Comparison of ENCODE assay signal across 19 mouse cellular contexts in the genomic region with DNA sequence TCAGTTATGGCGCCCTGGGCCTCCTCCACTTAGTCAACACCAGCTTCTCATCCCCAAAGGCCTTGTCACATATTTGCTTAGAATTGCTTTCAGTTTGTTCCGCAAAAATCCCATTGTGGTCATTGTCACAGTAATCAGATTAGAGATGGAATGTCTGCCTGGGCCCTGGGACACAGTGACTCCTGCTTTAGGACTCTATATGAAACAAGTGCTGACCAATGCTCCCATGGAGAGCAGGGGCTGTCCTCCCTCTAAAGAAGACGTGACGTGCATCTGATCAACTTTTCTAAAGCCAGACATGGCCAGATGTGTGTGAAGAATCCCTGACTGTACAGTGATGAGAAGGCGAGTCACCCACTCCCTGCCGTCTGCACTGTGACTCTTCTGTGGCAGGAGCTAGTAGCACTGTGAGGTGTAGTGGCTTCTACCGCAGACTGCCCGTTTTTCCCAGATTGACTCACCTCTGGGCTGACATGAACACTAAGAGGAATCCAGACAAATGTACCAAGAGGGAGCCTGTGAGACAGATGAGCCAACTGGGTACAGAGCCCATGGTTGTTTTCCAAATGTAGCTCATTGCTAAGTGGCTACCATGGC.
"Had no signal": no experiment of that assay in that cellular context is flagged by ENCODE, and none has a peak within 500 bp of the region (broad histone marks: within the 10 kb centered on the region; RNA-seq: fewer than 3 reads in every experiment).

No protein-coding gene starts in this region.

- H3K27ac ChIP-seq: layer of hippocampus, adult 2 months; limb, embryonic 10.5 days; limb, embryonic 13.5 days; liver, embryonic 13.5 days; macrophage; neural tube, embryonic 12.5 days; neural tube, embryonic 15.5 days; stomach, postnatal 0 days had no signal

- H3K4me1 ChIP-seq: limb, embryonic 10.5 days; limb, embryonic 13.5 days; liver, embryonic 13.5 days; neural tube, embryonic 12.5 days; neural tube, embryonic 15.5 days had no signal

- H3K9ac ChIP-seq: limb, embryonic 13.5 days; liver, embryonic 13.5 days; neural tube, embryonic 12.5 days; neural tube, embryonic 15.5 days had no signal

- H3K4me3 ChIP-seq: layer of hippocampus, adult 2 months; limb, embryonic 10.5 days; limb, embryonic 13.5 days; liver, embryonic 13.5 days; neural tube, embryonic 12.5 days; neural tube, embryonic 15.5 days had no signal

- H3K27me3 ChIP-seq: limb, embryonic 13.5 days; liver, embryonic 13.5 days; neural tube, embryonic 12.5 days; neural tube, embryonic 15.5 days had no signal

- H3K9me3 ChIP-seq: limb, embryonic 10.5 days; limb, embryonic 13.5 days; liver, embryonic 13.5 days; neural tube, embryonic 12.5 days; neural tube, embryonic 15.5 days had no signal

- DNase-seq: kidney, adult 18-20 months; kidney, adult 9 months; kidney, postnatal 14 days; layer of hippocampus, adult 9-11 months; liver; liver, embryonic 13.5 days; lung, adult 2 months; right cerebral cortex, adult 18-20 months; right cerebral cortex, postnatal 14 days; right cerebral cortex, postnatal 4 days; thymus, adult 2 months; thymus, postnatal 25 days had no signal

- H3K4me2 ChIP-seq: limb, embryonic 13.5 days; liver, embryonic 13.5 days; neural tube, embryonic 12.5 days; neural tube, embryonic 15.5 days had no signal
